Mouse (Mus musculus): ENCODE data around the gene Rnf114. TPM values are rescaled to one million over a fixed set of nuclear protein-coding genes. Genes with fewer than 3 reads are reported as not detected.
A peak's percentile ranks its signal among the peaks of the same experiment; 100 is the strongest.

Gene Rnf114
- polyA plus RNA-seq, 1 experiment from 2014 or later, result 65.3 TPM

GRCm38 (mm10) chr2:167482681-167483080 is 9.8 kb upstream of the Rnf114 start:
- H3K36me3 ChIP-seq (ENCODE audit: control insufficient read depth, insufficient read depth, low read length), result peaks cover 47% of the 10 kb centered on the region
- DNase-seq (ENCODE audit: low spot score), result no peak
- 94% methylated on average over 4 of the region's 4 CpGs for WGBS

GRCm38 (mm10) chr2:167483081-167483826 is 9.2 kb upstream of the Rnf114 start:
- no peak for DNase-seq (ENCODE audit: low spot score)
- Histone ChIP-seq H3K36me3 (ENCODE audit: control insufficient read depth, insufficient read depth, low read length) (peaks cover 52% of the 10 kb centered on the region), H3K27me3 (replicated peaks; ENCODE audit: control insufficient read depth, insufficient read depth, low read length) (no peaks in the 10 kb centered on the region), H3K9me3 (ENCODE audit: control insufficient read depth, low read length) (no peaks in the 10 kb centered on the region), H3K4me2 (ENCODE audit: low read depth, low read length) (no peak overlapping the region), H3K27ac (replicated peaks; ENCODE audit: low read depth, low read length) (no peak overlapping the region), H3K4me1 (ENCODE audit: control insufficient read depth, insufficient read depth, low read length) (no peaks in the 10 kb centered on the region), H3K9ac (ENCODE audit: low read depth, low read length) (no peak overlapping the region), H3K4me3 (ENCODE audit: low read depth, low read length) (no peak overlapping the region)
- WGBS, result 90% methylated on average over 27 of the region's 27 CpGs
- no peak for ATAC-seq (ENCODE audit: low read depth)

More at GRCm38 (mm10) chr2:167482681-167483080, 9.8 kb upstream of the Rnf114 start:
- no peak overlapping the region for H3K4me3 ChIP-seq (ENCODE audit: low read depth, low read length)
- no peak overlapping the region for H3K27ac ChIP-seq (replicated peaks; ENCODE audit: low read depth, low read length)
- H3K9ac ChIP-seq (ENCODE audit: low read depth, low read length), result no peak overlapping the region
- no peak overlapping the region for H3K4me2 ChIP-seq (ENCODE audit: low read depth, low read length)
- ATAC-seq (ENCODE audit: low read depth), result no peak
- no peaks in the 10 kb centered on the region for H3K9me3 ChIP-seq (ENCODE audit: control insufficient read depth, low read length)
- no peaks in the 10 kb centered on the region for H3K4me1 ChIP-seq (ENCODE audit: control insufficient read depth, insufficient read depth, low read length)
- H3K27me3 ChIP-seq (replicated peaks; ENCODE audit: control insufficient read depth, insufficient read depth, low read length), result no peaks in the 10 kb centered on the region

- WGBS, result 95% methylated on average over 24 of the region's 24 CpGs
- H3K27ac ChIP-seq (replicated peaks; ENCODE audit: low read depth, low read length), result no peak overlapping the region
- H3K9ac ChIP-seq (ENCODE audit: low read depth, low read length), result no peak overlapping the region
- no peaks in the 10 kb centered on the region for H3K4me1 ChIP-seq (ENCODE audit: control insufficient read depth, insufficient read depth, low read length)
- DNase-seq (ENCODE audit: low spot score), result no peak
- H3K27me3 ChIP-seq (replicated peaks; ENCODE audit: control insufficient read depth, insufficient read depth, low read length), result no peaks in the 10 kb centered on the region
- no peak for ATAC-seq (ENCODE audit: low read depth)
- no peaks in the 10 kb centered on the region for H3K9me3 ChIP-seq (ENCODE audit: control insufficient read depth, low read length)
- H3K4me2 ChIP-seq (ENCODE audit: low read depth, low read length), result no peak overlapping the region
- H3K4me3 ChIP-seq (ENCODE audit: low read depth, low read length), result no peak overlapping the region
- H3K36me3 ChIP-seq (ENCODE audit: control insufficient read depth, insufficient read depth, low read length), result peaks cover 52% of the 10 kb centered on the region
Observed at GRCm38 (mm10) chr2:167483827-167484410, 8.5 kb upstream of the Rnf114 start.

GRCm38 (mm10) chr2:167484932-167485331 is 7.5 kb upstream of the Rnf114 start:
- Histone ChIP-seq H3K9ac (ENCODE audit: low read depth, low read length) (no peak overlapping the region), H3K9me3 (ENCODE audit: control insufficient read depth, low read length) (no peaks in the 10 kb centered on the region), H3K27me3 (replicated peaks; ENCODE audit: control insufficient read depth, insufficient read depth, low read length) (no peaks in the 10 kb centered on the region), H3K27ac (replicated peaks; ENCODE audit: low read depth, low read length) (no peak overlapping the region), H3K4me2 (ENCODE audit: low read depth, low read length) (no peak overlapping the region), H3K4me3 (ENCODE audit: low read depth, low read length) (no peak overlapping the region), H3K4me1 (ENCODE audit: control insufficient read depth, insufficient read depth, low read length) (no peaks in the 10 kb centered on the region), H3K36me3 (ENCODE audit: control insufficient read depth, insufficient read depth, low read length) (peaks cover 52% of the 10 kb centered on the region)
- ATAC-seq (ENCODE audit: low read depth), result no peak
- DNase-seq (ENCODE audit: low spot score), result no peak
- WGBS, result 88% methylated on average over 10 of the region's 11 CpGs

- Histone ChIP-seq H3K9me3 (ENCODE audit: control insufficient read depth, low read length) (no peaks in the 10 kb centered on the region), H3K9ac (ENCODE audit: low read depth, low read length) (no peak overlapping the region), H3K27ac (replicated peaks; ENCODE audit: low read depth, low read length) (no peak overlapping the region), H3K4me3 (ENCODE audit: low read depth, low read length) (no peak overlapping the region), H3K4me2 (ENCODE audit: low read depth, low read length) (no peak overlapping the region), H3K4me1 (ENCODE audit: control insufficient read depth, insufficient read depth, low read length) (peaks cover 3% of the 10 kb centered on the region; the same call in 1 of the 2 replicates), H3K36me3 (ENCODE audit: control insufficient read depth, insufficient read depth, low read length) (peaks cover 47% of the 10 kb centered on the region), H3K27me3 (replicated peaks; ENCODE audit: control insufficient read depth, insufficient read depth, low read length) (no peaks in the 10 kb centered on the region)
- WGBS, result 84% methylated on average over 7 of the region's 7 CpGs
- DNase-seq (ENCODE audit: low spot score) (no peak), ATAC-seq (ENCODE audit: low read depth) (0 out of 2 replicates have a peak, but pooled peaks have one; percentile 19)
Observed at GRCm38 (mm10) chr2:167485501-167486377, 6.7 kb upstream of the Rnf114 start.

GRCm38 (mm10) chr2:167486573-167486972 is 5.9 kb upstream of the Rnf114 start:
- 81% methylated on average over 4 of the region's 4 CpGs for WGBS
- Histone ChIP-seq H3K4me2 (ENCODE audit: low read depth, low read length) (no peak overlapping the region), H3K4me1 (ENCODE audit: control insufficient read depth, insufficient read depth, low read length) (peaks cover 12% of the 10 kb centered on the region), H3K9ac (ENCODE audit: low read depth, low read length) (no peak overlapping the region), H3K27ac (replicated peaks; ENCODE audit: low read depth, low read length) (no peak overlapping the region), H3K36me3 (ENCODE audit: control insufficient read depth, insufficient read depth, low read length) (peaks cover 42% of the 10 kb centered on the region), H3K9me3 (ENCODE audit: control insufficient read depth, low read length) (no peaks in the 10 kb centered on the region), H3K27me3 (replicated peaks; ENCODE audit: control insufficient read depth, insufficient read depth, low read length) (no peaks in the 10 kb centered on the region), H3K4me3 (ENCODE audit: low read depth, low read length) (no peak overlapping the region)
- DNase-seq (ENCODE audit: low spot score) (no peak), ATAC-seq (ENCODE audit: low read depth) (no peak)

- ATAC-seq (ENCODE audit: low read depth), result no peak
- peaks cover 38% of the 10 kb centered on the region for H3K36me3 ChIP-seq (ENCODE audit: control insufficient read depth, insufficient read depth, low read length)
- WGBS, result 89% methylated on average over 6 of the region's 6 CpGs
Observed at GRCm38 (mm10) chr2:167487551-167487950, 4.9 kb upstream of the Rnf114 start.

GRCm38 (mm10) chr2:167487994-167488393 is 4.5 kb upstream of the Rnf114 start:
- peaks cover 16% of the 10 kb centered on the region for H3K4me1 ChIP-seq (ENCODE audit: control insufficient read depth, insufficient read depth, low read length)
- no peak overlapping the region for H3K4me3 ChIP-seq (ENCODE audit: low read depth, low read length)
- ATAC-seq (ENCODE audit: low read depth), result no peak
- H3K9me3 ChIP-seq (ENCODE audit: control insufficient read depth, low read length), result no peaks in the 10 kb centered on the region
- no peak overlapping the region for H3K9ac ChIP-seq (ENCODE audit: low read depth, low read length)
- H3K4me2 ChIP-seq (ENCODE audit: low read depth, low read length), result no peak overlapping the region
- WGBS, result 86% methylated on average over 6 of the region's 6 CpGs
- peaks cover 34% of the 10 kb centered on the region for H3K36me3 ChIP-seq (ENCODE audit: control insufficient read depth, insufficient read depth, low read length)
- H3K27ac ChIP-seq (replicated peaks; ENCODE audit: low read depth, low read length), result no peak overlapping the region
- no peak for DNase-seq (ENCODE audit: low spot score)
- no peaks in the 10 kb centered on the region for H3K27me3 ChIP-seq (replicated peaks; ENCODE audit: control insufficient read depth, insufficient read depth, low read length)

More at GRCm38 (mm10) chr2:167487551-167487950, 4.9 kb upstream of the Rnf114 start:
- no peak overlapping the region for H3K27ac ChIP-seq (replicated peaks; ENCODE audit: low read depth, low read length)
- no peaks in the 10 kb centered on the region for H3K9me3 ChIP-seq (ENCODE audit: control insufficient read depth, low read length)
- no peak overlapping the region for H3K4me2 ChIP-seq (ENCODE audit: low read depth, low read length)
- DNase-seq (ENCODE audit: low spot score), result no peak
- H3K4me1 ChIP-seq (ENCODE audit: control insufficient read depth, insufficient read depth, low read length), result peaks cover 16% of the 10 kb centered on the region
- H3K4me3 ChIP-seq (ENCODE audit: low read depth, low read length), result no peak overlapping the region
- H3K9ac ChIP-seq (ENCODE audit: low read depth, low read length), result no peak overlapping the region
- no peaks in the 10 kb centered on the region for H3K27me3 ChIP-seq (replicated peaks; ENCODE audit: control insufficient read depth, insufficient read depth, low read length)
